Mouse (Mus musculus) brain, embryonic 14.5 days (tissue): ENCODE data around the gene Gpank1. TPM values are rescaled to one million over a fixed set of nuclear protein-coding genes. Genes with fewer than 3 reads are reported as not detected.

Experiments used
- DNase-seq: peaks from one replicate; pipeline ENCODE4 v3.0.0-alpha.2; 2011; ENCODE audit warnings: low read depth
- CTCF ChIP-seq: fragments of 200-500 bp; IDR thresholded peaks from 2 replicates; pipeline ENCODE4 v1.5.1; 2012; ENCODE audit warnings: inconsistent platforms, mild to moderate bottlenecking, moderate library complexity, borderline replicate concordance; ENCODE audit not compliant: insufficient read depth, insufficient read length; ENCODE audit errors: extremely low read depth
- POLR2A ChIP-seq: fragments of 200-500 bp; IDR thresholded peaks from 2 replicates; pipeline ENCODE4 v1.6.1; 2012; ENCODE audit warnings: mild to moderate bottlenecking, inconsistent platforms, borderline replicate concordance; ENCODE audit not compliant: poor library complexity, insufficient read depth, insufficient read length, severe bottlenecking; ENCODE audit errors: extremely low read depth
- polyA plus RNA-seq: library from polyadenylated mRNA; depleted of rRNA; stranded (reverse); fragments of >200 nt; gene quantifications from 2 replicates; pipeline ENCODE4 v1.2.3, GENCODE M21; 2012

Gpank1 gene
- polyA plus RNA-seq, 1 experiment: 21.4 TPM

DNA sequence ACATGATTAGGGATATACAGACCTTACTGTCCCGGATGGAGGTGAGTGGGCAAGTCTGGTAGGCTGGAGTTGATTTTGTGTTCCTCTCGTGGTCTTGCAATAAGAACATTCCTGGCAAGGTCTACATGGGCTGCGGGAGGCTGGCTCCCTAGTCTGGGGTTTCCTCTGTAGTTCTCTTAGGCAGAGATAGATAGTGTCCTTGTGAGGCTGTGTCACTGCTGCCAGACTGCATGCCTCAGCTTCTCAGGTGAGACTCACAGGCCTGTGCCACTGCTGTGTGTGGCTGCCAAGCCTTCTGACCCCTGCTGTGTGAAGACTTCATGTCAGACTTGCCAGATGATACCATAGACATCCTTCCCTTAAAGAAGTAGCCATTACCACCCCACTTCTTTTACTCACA is 18.0 kb downstream of the Gpank1 start:
- no peak for DNase-seq
- TF ChIP-seq CTCF (no peak), POLR2A (no peak)

GRCm38 (mm10) chr17:35140490-35140996 is 19.3 kb downstream of the Gpank1 start:
- no peak for DNase-seq
- no peak for TF ChIP-seq CTCF
- TF ChIP-seq POLR2A: no peak

- DNase-seq: no peak
- TF ChIP-seq CTCF (no peak), POLR2A (no peak)
Measured at GRCm38 (mm10) chr17:35141971-35142370, 20.7 kb downstream of the Gpank1 start.

DNA sequence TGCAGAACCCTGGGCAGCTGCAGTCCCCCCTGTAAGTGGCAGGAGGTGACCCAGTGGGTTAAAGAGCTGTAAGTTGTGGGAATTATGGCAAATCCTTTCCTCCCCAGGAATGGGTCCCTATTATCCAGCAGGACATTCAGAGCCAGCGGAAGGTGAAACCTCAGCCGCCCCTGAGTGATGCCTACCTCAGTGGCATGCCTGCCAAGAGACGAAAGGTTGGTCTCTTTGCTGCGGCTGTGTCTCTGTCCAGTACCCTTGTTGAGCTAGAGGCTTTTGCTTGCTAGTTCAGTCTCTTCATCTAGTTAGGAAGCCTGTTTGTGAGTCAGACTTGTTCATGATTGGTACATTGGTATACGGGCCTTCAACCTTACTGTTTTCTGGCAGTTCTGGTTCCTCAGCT is 24.9 kb downstream of the Gpank1 start:
- DNase-seq: no peak

GRCm38 (mm10) chr17:35147348-35147747 is 26.1 kb downstream of the Gpank1 start:
- no peak for TF ChIP-seq POLR2A
- no peak for TF ChIP-seq CTCF
- DNase-seq: peak; percentile 19

More for the DNA sequence above, 24.9 kb downstream of the Gpank1 start:
- TF ChIP-seq CTCF: no peak
- no peak for TF ChIP-seq POLR2A

GRCm38 (mm10) chr17:35147922-35148639 is 26.8 kb downstream of the Gpank1 start:
- TF ChIP-seq POLR2A (no peak), CTCF (no peak)
- DNase-seq: peak; percentile 20

DNA sequence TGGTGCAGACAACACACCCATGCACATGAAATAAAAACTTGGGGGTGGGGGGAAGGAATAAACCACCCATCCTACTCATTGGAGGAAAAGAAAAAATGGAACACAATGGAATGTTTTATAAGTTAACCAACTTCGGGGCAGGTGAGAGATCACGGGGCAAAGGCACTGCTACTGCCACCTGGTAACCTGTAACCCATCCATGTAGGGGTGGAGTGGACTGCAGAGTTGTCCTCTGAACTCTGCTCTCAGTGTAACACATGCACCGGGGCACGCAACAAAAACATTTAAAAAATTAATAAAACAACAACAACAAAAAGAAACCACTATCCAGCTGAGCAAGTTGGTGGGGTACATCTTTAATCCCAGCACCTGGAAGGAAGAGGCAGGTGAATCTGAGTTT is 30.9 kb downstream of the Gpank1 start:
- no peak for TF ChIP-seq POLR2A
- no peak for TF ChIP-seq CTCF
- DNase-seq: no peak

DNA sequence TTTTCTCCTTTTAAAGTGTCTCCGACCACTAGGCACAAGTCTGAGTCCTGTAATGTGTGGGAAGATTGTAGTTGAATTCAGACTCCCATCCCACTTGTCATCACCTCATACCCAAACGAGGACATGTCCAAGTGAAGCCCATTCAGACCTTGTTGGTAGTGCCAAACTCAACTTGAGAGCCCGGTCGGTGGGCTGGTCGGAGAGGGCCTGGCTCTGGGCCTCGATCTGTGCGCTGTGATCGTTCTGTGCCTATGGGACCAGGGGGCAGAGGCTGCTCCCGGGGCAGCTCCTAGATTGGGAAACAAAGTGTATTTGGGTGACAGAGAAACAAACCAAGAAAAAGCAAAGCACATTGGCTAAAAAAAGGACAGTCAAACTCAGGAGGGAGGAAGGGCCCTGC is 31.8 kb downstream of the Gpank1 start:
- TF ChIP-seq POLR2A (no peak), CTCF (no peak)
- no peak for DNase-seq

- DNase-seq: no peak
- TF ChIP-seq CTCF (no peak), POLR2A (no peak)
Measured at GRCm38 (mm10) chr17:35153931-35154330, 32.7 kb downstream of the Gpank1 start.

DNA sequence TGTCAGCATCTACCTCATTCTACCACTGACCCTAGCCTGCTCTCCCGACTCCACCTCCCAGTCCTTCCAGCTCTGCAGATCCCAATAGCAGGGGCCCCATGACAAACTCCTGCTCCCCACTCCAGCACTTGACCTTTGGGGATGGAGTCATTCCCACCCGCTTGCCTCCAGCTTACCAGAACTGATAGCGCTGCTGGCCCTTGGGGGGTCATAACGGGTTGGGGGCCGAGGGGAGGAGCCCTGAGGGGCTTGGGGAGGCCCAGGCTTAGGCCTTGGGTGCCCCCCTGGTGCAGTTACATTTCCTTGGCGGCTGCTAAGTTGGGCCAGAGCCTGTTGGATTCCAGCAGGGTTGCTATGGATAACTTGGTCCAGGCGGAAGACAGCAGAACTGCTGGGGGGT is 33.4 kb downstream of the Gpank1 start:
- TF ChIP-seq CTCF (no peak), POLR2A (no peak)
- DNase-seq: no peak

- no peak for DNase-seq
- TF ChIP-seq CTCF: no peak
- no peak for TF ChIP-seq POLR2A
Measured at GRCm38 (mm10) chr17:35155451-35155850, 34.2 kb downstream of the Gpank1 start.
